Mouse (Mus musculus): ENCODE data around the gene Iglon5.

Gene Iglon5

GRCm38 (mm10) chr7:43436341-43437255 is 53.3 kb downstream of the Iglon5 start, which contains the start of gene Nkg7:
Nkg7 (plus strand) TSS chr7:43437073.
- in situ Hi-C loops (cut with MboI; ENCODE audit: unreplicated experiment in 2 of 2), result no loop called here

GRCm38 (mm10) chr7:43434676-43435075 is 55.2 kb downstream of the Iglon5 start:
- in situ Hi-C loops (cut with MboI; ENCODE audit: unreplicated experiment in 2 of 2), result no loop called here

GRCm38 (mm10) chr7:43432891-43433290 is 57.0 kb downstream of the Iglon5 start:
- in situ Hi-C loops (cut with MboI; ENCODE audit: unreplicated experiment in 2 of 2), result no loop called here

GRCm38 (mm10) chr7:43429500-43429899 is 60.4 kb downstream of the Iglon5 start:
- in situ Hi-C loops (cut with MboI; ENCODE audit: unreplicated experiment in 2 of 2), result loop anchor here in 1 of 2 experiments (5.0 to 10.0 kb wide), 2 partner anchors 33 to 75 kb away; partner anchors contain the start of genes Siglecf and Vsig10l

- in situ Hi-C loops (cut with MboI; ENCODE audit: unreplicated experiment in 2 of 2), result loop anchor here in 1 of 2 experiments (5.0 to 10.0 kb wide), 2 partner anchors 35 to 73 kb away; partner anchors contain the start of genes Siglecf and Vsig10l
These were observed 62.5 kb downstream of the Iglon5 start, which contains the start of gene Lim2 for GRCm38 (mm10) chr7:43427406-43427805. Lim2 (plus strand) TSS chr7:43427670.

- in situ Hi-C loops (cut with MboI; ENCODE audit: unreplicated experiment in 2 of 2), result loop anchor here (10.0 to 25.0 kb wide), 2 partner anchors 69 to 437 kb away; partner anchors contain the start of gene Siglecf (in 1 of the 2)
These were observed 65.8 kb downstream of the Iglon5 start for GRCm38 (mm10) chr7:43423991-43424625.

- in situ Hi-C loops (cut with MboI; ENCODE audit: unreplicated experiment in 2 of 2), result loop anchor here (10.0 to 25.0 kb wide), 2 partner anchors 68 to 436 kb away; partner anchors contain the start of gene Siglecf (in 1 of the 2)
These were observed 66.8 kb downstream of the Iglon5 start for GRCm38 (mm10) chr7:43422995-43423617.

Measured in v-Abl transformed pro-B cells (cell line).